Mouse (Mus musculus): ENCODE measurements at regions not wholly inside any gene's neighbourhood (a gene's known extent, or its start where the extent isn't known, plus 50 kb on each side); places are given as distances from the start of the nearest gene placed in this dataset.

DNA sequence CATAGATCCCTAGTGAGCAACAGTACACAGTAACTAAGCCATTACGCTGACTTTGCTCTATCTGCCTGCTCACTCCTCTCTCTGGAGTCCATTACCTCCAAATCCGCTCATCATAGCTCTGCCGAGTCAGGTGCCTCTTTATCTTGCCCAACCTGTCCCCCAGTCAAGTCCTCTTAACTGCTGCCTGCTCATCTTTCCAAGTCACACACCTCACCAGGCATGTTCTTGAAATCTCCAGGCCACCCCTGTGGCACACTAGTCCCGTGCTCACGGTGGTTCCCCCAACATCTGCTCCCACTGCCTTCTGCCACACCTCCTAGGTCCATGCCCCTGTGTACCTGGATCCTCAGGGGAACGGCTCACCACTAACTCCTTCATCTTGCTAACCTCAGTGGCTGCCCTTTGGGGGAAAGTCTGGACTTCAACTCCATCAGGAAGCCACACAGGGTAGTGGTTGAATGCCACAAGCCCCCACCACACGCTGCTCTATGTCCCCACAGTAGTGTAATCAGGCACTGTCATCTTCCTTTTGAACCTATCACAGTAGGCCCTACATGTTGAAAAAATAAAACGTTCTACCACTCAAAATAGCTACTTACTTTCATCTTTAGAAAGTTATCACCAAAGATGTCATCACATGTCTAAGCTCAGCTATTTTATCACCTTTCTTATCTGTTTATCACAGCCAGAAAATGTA is 126.3 kb upstream of the Klf14 start:
- DNase-seq: no peak

GRCm38 (mm10) chr6:31085760-31086108 is 126.9 kb upstream of the Klf14 start:
- DNase-seq: no peak

DNA sequence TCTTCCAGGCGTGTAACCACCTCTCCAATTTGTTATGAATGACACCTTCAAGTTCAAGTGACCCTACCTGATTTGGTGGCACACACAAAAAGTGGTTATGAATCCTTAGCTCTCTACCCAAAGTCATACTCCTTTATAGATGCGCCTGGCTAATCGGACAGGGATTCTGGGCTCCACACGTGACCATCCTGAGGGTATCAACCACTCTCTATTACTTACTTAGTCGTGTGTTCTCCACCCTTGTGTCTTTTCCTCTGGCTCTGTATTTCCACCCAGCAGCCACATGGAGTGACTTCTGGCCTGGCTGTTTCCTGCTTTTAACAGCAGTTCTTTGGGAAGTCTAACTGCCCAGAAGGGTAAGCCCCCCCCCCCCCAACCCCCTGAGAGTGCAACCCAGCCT is 127.4 kb upstream of the Klf14 start:
- DNase-seq: no peak

GRCm38 (mm10) chr6:31086798-31087360 is 128.0 kb upstream of the Klf14 start:
- no peak for DNase-seq

DNA sequence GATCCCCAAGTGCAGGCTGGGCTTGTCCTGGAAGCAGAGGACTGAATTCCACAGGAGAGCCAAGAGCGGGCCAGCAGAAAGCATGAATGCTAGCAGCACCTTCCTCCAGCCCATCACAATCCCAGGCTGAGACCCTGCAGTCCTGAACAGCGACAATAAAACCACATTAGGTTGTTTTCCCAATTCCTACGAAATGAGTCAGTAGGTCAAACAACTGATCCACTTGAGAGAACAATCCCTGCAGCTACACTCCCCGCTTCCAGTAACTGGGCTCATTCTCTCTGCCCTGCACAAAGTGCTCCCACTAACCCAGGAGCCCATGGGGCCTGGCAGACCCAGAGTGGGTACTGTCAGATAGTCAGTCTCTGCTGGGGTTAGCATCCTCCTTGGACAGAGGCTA is 128.6 kb upstream of the Klf14 start:
- DNase-seq: no peak

DNA sequence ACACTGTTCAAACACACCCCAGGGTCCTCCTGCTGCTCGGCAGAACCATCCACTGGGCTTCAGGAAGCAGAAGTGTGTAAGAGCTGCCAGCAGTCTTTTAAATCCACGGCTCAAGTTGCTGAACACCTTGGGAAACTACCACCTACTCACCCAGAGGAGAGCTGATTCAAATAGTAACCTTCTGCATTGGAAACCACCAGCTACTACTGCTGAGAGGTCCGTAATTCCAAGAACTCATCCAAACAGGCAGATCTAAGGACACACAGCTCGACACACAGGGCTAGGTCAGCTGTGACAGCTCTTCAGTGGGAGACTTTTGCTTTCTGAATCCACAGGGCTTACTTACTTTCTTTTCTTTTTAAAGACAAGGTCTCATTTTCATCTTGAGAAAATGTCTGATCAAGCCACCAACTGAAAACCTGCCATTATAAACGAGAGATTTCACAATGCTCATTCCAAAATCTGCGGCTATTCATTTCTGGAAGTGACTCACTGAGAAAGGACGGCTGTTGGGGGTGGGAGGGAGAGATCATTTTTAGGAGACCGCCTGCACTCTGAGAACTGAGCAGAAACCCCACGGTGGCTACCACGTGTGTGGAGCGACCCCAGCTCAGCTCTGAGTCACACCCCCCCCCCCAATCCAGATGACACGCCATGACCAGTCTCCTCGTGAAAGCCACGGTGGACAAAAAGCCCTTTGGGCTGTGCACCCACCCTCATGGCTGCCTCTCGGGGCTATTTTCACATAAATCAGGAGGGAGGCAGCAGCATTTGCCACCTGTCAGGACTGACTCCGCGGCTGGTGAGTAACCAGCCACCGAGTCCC is 129.5 kb upstream of the Klf14 start:
- no peak for DNase-seq

DNA sequence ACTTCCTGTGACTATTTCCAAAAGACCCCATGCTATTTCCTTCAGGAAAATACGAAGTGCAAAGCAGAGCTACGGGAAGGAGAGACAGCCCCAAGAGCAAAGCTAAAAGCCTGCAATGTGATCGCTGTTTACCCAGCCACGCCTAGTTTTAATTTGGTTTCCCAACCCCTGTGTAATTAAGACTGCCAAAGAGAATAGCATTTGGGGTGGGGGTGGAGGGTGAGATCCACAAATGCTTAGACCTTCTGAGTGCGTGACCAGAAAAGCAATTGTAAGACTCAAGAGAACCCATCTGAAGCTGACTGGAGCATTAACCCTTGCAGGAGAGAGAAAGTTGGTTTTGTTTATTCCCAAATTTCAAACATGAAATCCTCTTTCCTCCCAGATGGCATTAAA is 130.1 kb upstream of the Klf14 start:
- DNase-seq: no peak

GRCm38 (mm10) chr6:31090288-31090687 is 131.4 kb upstream of the Klf14 start:
- DNase-seq: no peak

DNA sequence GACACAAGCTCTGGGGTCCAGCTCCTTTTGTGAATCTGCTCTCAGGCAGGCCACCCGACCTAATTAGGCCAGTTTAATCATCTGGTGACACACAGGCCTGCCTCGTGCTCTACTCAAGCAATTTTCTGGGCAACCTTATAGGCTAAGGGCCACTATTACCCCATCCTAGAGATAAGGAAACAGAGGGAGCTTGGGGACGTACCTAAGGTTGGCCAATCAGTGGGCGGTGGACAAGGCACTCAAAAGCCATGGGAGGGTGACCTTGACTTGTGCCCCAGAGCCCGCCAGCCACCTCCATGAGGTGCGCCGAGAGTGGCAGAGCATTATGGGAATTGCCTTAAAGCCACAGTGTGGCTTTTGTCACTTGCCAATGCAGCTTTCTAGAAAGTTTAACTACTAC is 131.9 kb upstream of the Klf14 start:
- no peak for DNase-seq

- DNase-seq: no peak
These were observed 133.4 kb upstream of the Klf14 start for GRCm38 (mm10) chr6:31092324-31092723.

- no peak for DNase-seq
These were observed 133.9 kb upstream of the Klf14 start for GRCm38 (mm10) chr6:31092760-31093159.

DNA sequence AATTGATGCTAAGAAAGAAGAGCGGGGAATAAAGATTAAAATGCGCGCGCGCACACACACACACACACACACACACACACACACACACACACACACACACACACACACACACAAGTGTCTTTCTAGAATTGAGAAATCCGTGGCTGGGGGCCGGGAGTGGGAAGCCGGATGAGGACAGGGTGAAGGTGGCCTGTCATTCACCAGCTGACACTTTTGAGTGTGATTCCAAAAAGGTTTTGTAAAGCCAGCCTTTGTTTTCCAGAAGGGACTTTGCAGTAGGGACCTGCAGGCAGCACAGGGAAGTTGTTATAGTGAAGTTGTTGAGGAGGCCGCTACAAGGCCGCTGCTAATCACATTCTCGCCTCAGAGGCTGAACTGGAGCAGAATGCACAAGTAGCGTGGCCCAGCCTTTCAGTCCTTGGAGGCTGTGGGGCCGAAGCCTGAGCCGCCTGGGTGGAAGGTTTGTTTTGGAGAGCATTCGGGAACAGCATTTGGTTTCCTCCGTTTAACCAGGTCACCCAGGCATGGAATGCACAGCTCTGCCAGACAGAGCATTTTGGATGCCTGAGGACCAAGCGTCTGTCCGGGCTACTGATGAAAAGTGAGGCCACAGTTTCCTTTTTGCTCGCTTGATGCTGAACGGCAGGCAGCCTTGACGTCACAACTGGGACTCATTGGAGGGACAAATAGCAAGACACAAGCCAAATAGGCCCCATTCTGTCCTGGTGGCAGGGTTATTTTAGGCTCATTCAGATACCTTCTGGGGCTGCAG is 137.3 kb upstream of the Klf14 start:
- peak in 1 of 2 experiments; percentile 35 for DNase-seq

DNA sequence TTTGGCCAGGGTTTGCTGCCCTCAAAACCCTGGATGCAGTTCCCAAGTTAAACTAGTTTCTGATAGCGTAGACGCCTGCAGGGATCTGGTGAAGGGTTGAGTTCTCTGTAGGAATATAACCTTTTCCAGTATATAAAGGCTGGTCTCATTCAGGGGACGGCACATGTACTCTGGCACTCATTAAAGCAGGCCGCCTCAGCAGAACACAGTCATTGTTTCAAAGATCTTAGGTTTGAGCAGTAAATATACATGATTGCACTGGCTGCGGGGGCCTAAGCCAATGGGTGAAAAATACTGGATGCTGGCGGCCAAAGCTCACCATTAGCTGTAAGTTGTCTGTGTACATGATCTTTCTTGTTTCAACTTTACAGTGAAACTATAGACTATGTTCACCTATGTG is 137.9 kb upstream of the Klf14 start:
- DNase-seq: no peak

DNA sequence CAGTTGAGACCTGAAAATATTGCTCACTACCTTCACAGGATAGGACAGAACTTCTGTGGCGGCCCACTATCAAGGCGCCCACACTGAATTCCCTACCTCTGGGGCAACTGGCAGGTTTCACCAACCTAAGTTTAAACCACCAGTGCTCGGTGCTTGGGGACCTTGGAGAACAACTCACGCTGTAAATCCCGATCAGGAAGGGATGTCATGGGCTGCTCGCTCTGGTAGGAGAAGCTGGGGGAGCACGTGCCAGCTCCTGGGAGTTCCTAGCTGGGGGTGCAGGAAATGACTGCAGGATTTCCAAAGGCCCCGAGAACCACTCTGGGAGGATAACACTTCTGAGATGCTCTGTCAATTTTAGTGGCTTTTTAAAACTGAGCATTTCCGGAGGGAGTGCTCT is 138.4 kb upstream of the Klf14 start:
- DNase-seq: no peak

DNA sequence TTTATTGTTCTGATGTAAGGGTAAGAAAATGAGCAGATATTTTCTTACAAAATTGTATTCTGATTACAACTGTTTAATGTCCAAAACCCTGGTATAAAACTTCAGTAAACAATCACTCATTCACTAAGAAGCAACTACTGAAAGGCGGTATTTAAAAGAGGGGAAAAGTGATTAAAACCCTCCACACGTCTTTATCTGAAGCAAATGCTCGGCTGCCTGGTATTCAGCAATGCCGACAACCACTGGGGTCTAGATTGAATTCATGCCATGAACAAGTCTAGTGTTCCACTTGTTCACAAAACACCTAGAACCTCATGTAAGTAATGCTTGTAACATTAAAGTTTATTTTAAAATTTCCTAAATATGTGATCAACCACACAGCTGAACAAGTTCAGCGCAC is 139.2 kb upstream of the Klf14 start:
- no peak for DNase-seq

- DNase-seq: peak; percentile 43 to 52
These were observed 141.3 kb upstream of the Klf14 start for GRCm38 (mm10) chr6:31100084-31100579.

- no peak for DNase-seq
These were observed 141.9 kb upstream of the Klf14 start for GRCm38 (mm10) chr6:31100749-31101148.

- no peak for DNase-seq
These were observed 147.4 kb upstream of the Klf14 start for GRCm38 (mm10) chr6:31106144-31106836.

GRCm38 (mm10) chr6:31106856-31107359 is 148.0 kb upstream of the Klf14 start:
- DNase-seq: no peak

- no peak for DNase-seq
These were observed 148.5 kb upstream of the Klf14 start for GRCm38 (mm10) chr6:31107360-31107759.

- DNase-seq: no peak
These were observed 149.2 kb upstream of the Klf14 start for GRCm38 (mm10) chr6:31107916-31108685.

DNA sequence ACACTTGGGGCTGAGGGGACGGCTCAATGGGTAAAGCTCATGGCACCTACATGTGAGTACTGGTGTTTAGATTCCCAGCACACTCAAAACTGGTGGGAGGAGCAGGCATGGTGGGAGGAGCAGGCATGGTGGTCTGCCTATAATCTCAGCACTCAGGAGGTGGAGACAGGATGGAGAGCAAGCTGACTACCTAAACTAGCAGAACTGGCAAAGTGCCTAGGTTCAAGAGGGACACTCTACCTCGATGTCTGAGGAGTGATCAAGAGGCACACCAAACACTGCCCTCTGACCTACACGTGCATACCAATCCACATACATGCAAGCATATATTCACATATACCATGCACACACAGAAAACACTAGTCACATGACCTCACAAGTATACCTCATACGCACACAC is 150.7 kb upstream of the Klf14 start:
- no peak for DNase-seq

All from kidney, adult 8-10 months (tissue).